Mouse (Mus musculus) liver, embryonic 15.5 days (tissue): ENCODE results near the gene Abcc12. TPM values are rescaled to one million over a fixed set of nuclear protein-coding genes. Genes with fewer than 3 reads are reported as not detected.

ENCODE experiments used
- ATAC-seq: fragments of 200-750 bp; cut with Nextera tagmentation; 2 replicates; pipeline ENCODE4 v1.8.0; 2017; ENCODE audit warnings: moderate number of reproducible peaks, mild to moderate bottlenecking, moderate library complexity; ENCODE audit not compliant: insufficient read depth
- H3K27ac ChIP-seq: fragments of 300-500 bp; sonication (generic); replicated peaks from 2 replicates; pipeline ENCODE4 v1.5.1; 2015; ENCODE audit warnings: mild to moderate bottlenecking, inconsistent platforms
- H3K27me3 ChIP-seq: fragments of 300-500 bp; sonication (generic); 2 replicates; pipeline ENCODE4 v1.6.1; 2015; ENCODE audit warnings: mild to moderate bottlenecking, inconsistent platforms
- H3K36me3 ChIP-seq: fragments of 300-500 bp; sonication (generic); replicated peaks from 2 replicates; pipeline ENCODE4 v1.6.1; 2015; ENCODE audit warnings: moderate library complexity, mild to moderate bottlenecking, inconsistent platforms
- H3K4me1 ChIP-seq: fragments of 300-500 bp; sonication (generic); replicated peaks from 2 replicates; pipeline ENCODE4 v1.6.1; 2015; ENCODE audit warnings: inconsistent platforms
- H3K4me2 ChIP-seq: fragments of 300-500 bp; sonication (generic); 2 replicates; pipeline ENCODE4 v1.6.1; 2015; ENCODE audit warnings: moderate library complexity, mild to moderate bottlenecking, inconsistent platforms
- H3K4me3 ChIP-seq: fragments of 300-500 bp; sonication (generic); replicated peaks from 2 replicates; pipeline ENCODE4 v1.5.1; 2015; ENCODE audit warnings: mild to moderate bottlenecking, inconsistent platforms
- H3K9ac ChIP-seq: fragments of 300-500 bp; sonication (generic); 2 replicates; pipeline ENCODE4 v1.6.1; 2015; ENCODE audit warnings: moderate library complexity, mild to moderate bottlenecking, inconsistent platforms
- H3K9me3 ChIP-seq: fragments of 300-500 bp; sonication (generic); replicated peaks from 2 replicates; pipeline ENCODE4 v1.6.1; 2016; ENCODE audit warnings: inconsistent platforms
- WGBS: fragments of 180-500 bp; shearing (Covaris S2); methylation state at CpG from one replicate; pipeline ENCODE4 v1.1.7; 2015; ENCODE audit warnings: mixed read lengths; ENCODE audit not compliant: insufficient replicate concordance; 5-methylcytosine and 5-hydroxymethylcytosine counted together
- polyA plus RNA-seq: library from polyadenylated mRNA; unstranded; fragments of >200 nt; fragmentation: Nextera tagmentation; extraction: Ambion mirVana; gene quantifications from 2 replicates; pipeline ENCODE4 v1.2.1, GENCODE M21; 2015

Abcc12 gene
- polyA plus RNA-seq, 1 experiment from 2014 or later, result not detected

GRCm38 (mm10) chr8:86540906-86541305 lies 39.6 kb downstream of the Abcc12 start:
- H3K4me3 ChIP-seq, result no peak overlapping the region
- H3K27me3 ChIP-seq, result no peaks in the 10 kb centered on the region
- no peak overlapping the region for H3K4me2 ChIP-seq
- no peak overlapping the region for H3K27ac ChIP-seq
- ATAC-seq, result no peak
- 67% methylated on average over 6 of the region's 6 CpGs for WGBS
- no peaks in the 10 kb centered on the region for H3K9me3 ChIP-seq
- H3K4me1 ChIP-seq, result no peaks in the 10 kb centered on the region
- H3K9ac ChIP-seq, result no peak overlapping the region
- H3K36me3 ChIP-seq, result no peaks in the 10 kb centered on the region

GRCm38 (mm10) chr8:86540376-86540775 lies 40.1 kb downstream of the Abcc12 start:
- ATAC-seq, result no peak
- Histone ChIP-seq H3K4me2 (no peak overlapping the region), H3K9ac (no peak overlapping the region), H3K4me1 (no peaks in the 10 kb centered on the region), H3K9me3 (no peaks in the 10 kb centered on the region), H3K27ac (no peak overlapping the region), H3K36me3 (no peaks in the 10 kb centered on the region), H3K4me3 (no peak overlapping the region), H3K27me3 (no peaks in the 10 kb centered on the region)
- WGBS, result 73% methylated on average over 2 of the region's 2 CpGs

DNA sequence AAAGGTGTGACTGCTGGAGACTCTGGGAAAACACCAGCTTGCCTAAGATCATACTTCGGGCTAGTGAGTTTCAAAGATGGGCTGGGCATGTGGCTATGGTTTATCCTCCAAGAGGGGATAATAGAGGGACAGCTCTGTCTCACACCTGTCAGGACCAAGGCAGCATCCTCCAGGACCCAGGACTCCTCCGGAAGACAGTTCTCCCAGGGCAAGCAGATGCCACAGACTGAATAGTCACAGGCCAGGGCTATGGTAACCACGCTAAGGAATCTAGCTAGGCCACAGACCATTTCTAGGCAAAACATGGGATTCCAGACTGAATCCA lies 43.9 kb downstream of the Abcc12 start:
- no peak for ATAC-seq
- Histone ChIP-seq H3K9me3 (no peaks in the 10 kb centered on the region), H3K4me1 (no peaks in the 10 kb centered on the region), H3K4me3 (no peak overlapping the region), H3K36me3 (no peaks in the 10 kb centered on the region), H3K9ac (no peak overlapping the region), H3K27ac (no peak overlapping the region), H3K27me3 (peaks cover 4% of the 10 kb centered on the region; the same call in 1 of the 2 replicates), H3K4me2 (no peak overlapping the region)
- WGBS, result 55% methylated on average over 3 of the region's 3 CpGs

GRCm38 (mm10) chr8:86535791-86536662 lies 44.5 kb downstream of the Abcc12 start:
- H3K4me1 ChIP-seq, result no peaks in the 10 kb centered on the region
- H3K27ac ChIP-seq, result no peak overlapping the region
- H3K9me3 ChIP-seq, result no peaks in the 10 kb centered on the region
- no peak overlapping the region for H3K9ac ChIP-seq
- WGBS, result 35% methylated on average over 11 of the region's 11 CpGs
- no peak for ATAC-seq
- no peaks in the 10 kb centered on the region for H3K36me3 ChIP-seq
- peaks cover 4% of the 10 kb centered on the region; the same call in 1 of the 2 replicates for H3K27me3 ChIP-seq
- H3K4me3 ChIP-seq, result no peak overlapping the region
- no peak overlapping the region for H3K4me2 ChIP-seq

- Histone ChIP-seq H3K36me3 (no peaks in the 10 kb centered on the region), H3K4me1 (no peaks in the 10 kb centered on the region), H3K4me2 (no peak overlapping the region), H3K9me3 (no peaks in the 10 kb centered on the region), H3K4me3 (no peak overlapping the region), H3K9ac (no peak overlapping the region), H3K27ac (no peak overlapping the region), H3K27me3 (peaks cover 4% of the 10 kb centered on the region; the same call in 1 of the 2 replicates)
- ATAC-seq, result no peak
- WGBS, result 41% methylated on average over 7 of the region's 7 CpGs
These were observed 45.4 kb downstream of the Abcc12 start for GRCm38 (mm10) chr8:86535068-86535560.

- no peak overlapping the region for H3K4me2 ChIP-seq
- no peak overlapping the region for H3K4me3 ChIP-seq
- H3K27ac ChIP-seq, result no peak overlapping the region
- ATAC-seq, result no peak
- no peak overlapping the region for H3K9ac ChIP-seq
- H3K9me3 ChIP-seq, result no peaks in the 10 kb centered on the region
- no peaks in the 10 kb centered on the region for H3K4me1 ChIP-seq
- H3K36me3 ChIP-seq, result no peaks in the 10 kb centered on the region
- 34% methylated on average over 2 of the region's 2 CpGs for WGBS
- H3K27me3 ChIP-seq, result peaks cover 4% of the 10 kb centered on the region; the same call in 1 of the 2 replicates
These were observed 50.8 kb downstream of the Abcc12 start for GRCm38 (mm10) chr8:86529714-86530113.

GRCm38 (mm10) chr8:86527336-86528029 lies 53.0 kb downstream of the Abcc12 start:
- ATAC-seq, result no peak
- Histone ChIP-seq H3K27me3 (no peaks in the 10 kb centered on the region), H3K4me3 (no peak overlapping the region), H3K4me2 (no peak overlapping the region), H3K36me3 (no peaks in the 10 kb centered on the region), H3K4me1 (no peaks in the 10 kb centered on the region), H3K9ac (no peak overlapping the region), H3K9me3 (no peaks in the 10 kb centered on the region), H3K27ac (no peak overlapping the region)
- 62% methylated on average over 19 of the region's 19 CpGs for WGBS

- Histone ChIP-seq H3K9ac (no peak overlapping the region), H3K27ac (no peak overlapping the region), H3K4me2 (no peak overlapping the region), H3K9me3 (no peaks in the 10 kb centered on the region), H3K4me3 (no peak overlapping the region), H3K4me1 (no peaks in the 10 kb centered on the region), H3K27me3 (no peaks in the 10 kb centered on the region), H3K36me3 (no peaks in the 10 kb centered on the region)
- no peak for ATAC-seq
- WGBS, result 82% methylated on average over 8 of the region's 8 CpGs
These were observed 53.7 kb downstream of the Abcc12 start for GRCm38 (mm10) chr8:86526808-86527207.

DNA sequence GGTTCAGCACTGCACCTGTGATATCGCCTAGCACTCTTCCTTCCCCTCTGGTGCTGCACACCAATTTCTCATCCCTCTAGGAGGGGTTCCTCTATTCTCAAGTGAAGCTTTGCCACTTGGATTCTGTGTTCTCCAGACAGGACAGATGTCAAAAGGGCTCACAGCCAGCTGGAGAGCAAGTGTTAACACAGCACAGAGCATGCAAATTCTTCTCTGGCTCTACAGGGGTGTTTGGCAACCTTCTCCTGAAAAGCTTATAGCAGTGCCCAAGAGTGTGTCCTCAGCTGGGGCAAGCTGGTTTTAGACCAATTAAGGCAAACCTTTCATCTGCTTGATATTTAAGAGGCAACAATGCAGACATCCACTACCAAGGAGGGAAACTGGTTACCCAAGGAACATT lies 66.3 kb downstream of the Abcc12 start:
- H3K27ac ChIP-seq, result no peak overlapping the region
- WGBS, result 79% methylated on average over 1 of the region's 1 CpGs

DNA sequence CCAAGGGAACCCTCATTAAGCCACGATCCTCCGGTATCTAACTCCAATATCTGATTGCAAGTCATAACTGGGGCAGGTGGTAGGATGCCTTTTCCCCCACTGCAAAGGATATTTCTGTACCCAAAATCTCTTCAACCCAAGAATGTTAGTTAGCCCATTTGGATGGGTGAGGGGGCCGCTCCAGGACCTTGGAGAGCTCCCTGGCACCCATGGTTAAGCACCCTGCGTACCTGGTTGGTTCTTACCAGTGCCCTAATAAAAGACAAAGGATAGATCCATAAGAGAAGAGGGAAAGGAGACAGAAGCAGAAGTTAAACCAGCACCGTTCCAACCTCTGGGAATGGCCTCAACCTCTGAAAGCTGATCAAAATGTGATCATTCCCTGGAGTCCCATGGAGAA lies 67.6 kb downstream of the Abcc12 start:
- Histone ChIP-seq H3K27ac (no peak overlapping the region), H3K4me3 (no peak overlapping the region), H3K36me3 (no peaks in the 10 kb centered on the region), H3K4me2 (no peak overlapping the region), H3K4me1 (no peaks in the 10 kb centered on the region), H3K27me3 (no peaks in the 10 kb centered on the region), H3K9me3 (no peaks in the 10 kb centered on the region), H3K9ac (no peak overlapping the region)
- ATAC-seq, result no peak
- 51% methylated on average over 5 of the region's 5 CpGs for WGBS

More for the DNA sequence above, 66.3 kb downstream of the Abcc12 start:
- Histone ChIP-seq H3K4me2 (no peak overlapping the region), H3K9me3 (no peaks in the 10 kb centered on the region), H3K27me3 (no peaks in the 10 kb centered on the region), H3K36me3 (no peaks in the 10 kb centered on the region), H3K9ac (no peak overlapping the region), H3K4me3 (no peak overlapping the region), H3K4me1 (no peaks in the 10 kb centered on the region)
- no peak for ATAC-seq

- Histone ChIP-seq H3K9ac (no peak overlapping the region), H3K27ac (no peak overlapping the region), H3K4me2 (no peak overlapping the region), H3K27me3 (no peaks in the 10 kb centered on the region), H3K4me1 (no peaks in the 10 kb centered on the region), H3K4me3 (no peak overlapping the region), H3K36me3 (no peaks in the 10 kb centered on the region), H3K9me3 (no peaks in the 10 kb centered on the region)
- ATAC-seq, result no peak
- WGBS, result 41% methylated on average over 10 of the region's 10 CpGs
These were observed 68.2 kb downstream of the Abcc12 start for GRCm38 (mm10) chr8:86512131-86512792.
